Mouse (Mus musculus) midbrain, embryonic 16.5 days (tissue): ENCODE data around the gene Gm20388. TPM values are rescaled to one million over a fixed set of nuclear protein-coding genes. Genes with fewer than 3 reads are reported as not detected.
A peak's percentile ranks its signal among the peaks of the same experiment; 100 is the strongest.

ENCODE experiments used
- ATAC-seq: fragments of 200-750 bp; cut with Nextera tagmentation; 2 replicates; pipeline ENCODE4 v1.8.0; 2017; ENCODE audit warnings: moderate TSS enrichment
- H3K27ac ChIP-seq: fragments of 300-500 bp; sonication (generic); 2 replicates; pipeline ENCODE4 v1.5.1; 2014; ENCODE audit warnings: mild to moderate bottlenecking, low read length, mixed read lengths
- H3K27me3 ChIP-seq: fragments of 300-500 bp; sonication (generic); 2 replicates; pipeline ENCODE4 v1.6.1; 2014; ENCODE audit warnings: low read depth, low read length, mixed read lengths; ENCODE audit not compliant: control insufficient read depth, insufficient read depth
- H3K36me3 ChIP-seq: fragments of 300-500 bp; sonication (generic); 2 replicates; pipeline ENCODE4 v1.6.1; 2014; ENCODE audit warnings: mild to moderate bottlenecking, low read length, moderate library complexity, mixed read lengths; ENCODE audit not compliant: control insufficient read depth, insufficient read depth
- H3K4me1 ChIP-seq: fragments of 300-500 bp; sonication (generic); 2 replicates; pipeline ENCODE4 v1.6.1; 2014; ENCODE audit warnings: mild to moderate bottlenecking, low read length, mixed read lengths; ENCODE audit not compliant: control insufficient read depth, insufficient read depth
- H3K4me2 ChIP-seq: fragments of 300-500 bp; sonication (generic); 2 replicates; pipeline ENCODE4 v1.6.1; 2014; ENCODE audit warnings: mild to moderate bottlenecking, low read length, mixed read lengths
- H3K4me3 ChIP-seq: fragments of 300-500 bp; sonication (generic); 2 replicates; pipeline ENCODE4 v1.5.1; 2014; ENCODE audit warnings: low read depth, mild to moderate bottlenecking, low read length, moderate library complexity, mixed read lengths
- H3K9ac ChIP-seq: fragments of 300-500 bp; sonication (generic); 2 replicates; pipeline ENCODE4 v1.6.1; 2014; ENCODE audit warnings: low read depth, low read length, mixed read lengths
- H3K9me3 ChIP-seq: fragments of 300-500 bp; sonication (generic); replicated peaks from 2 replicates; pipeline ENCODE4 v1.6.1; 2014; ENCODE audit warnings: mild to moderate bottlenecking, low read length, mixed read lengths; ENCODE audit not compliant: control insufficient read depth, poor library complexity, severe bottlenecking
- WGBS: fragments of 180-500 bp; shearing (Covaris S2); extraction: QIAGEN DNeasy Blood & Tissue Kit; methylation state at CpG from one replicate; pipeline ENCODE4 v1.1.7; 2014; 5-methylcytosine and 5-hydroxymethylcytosine counted together
- polyA plus RNA-seq: library from polyadenylated mRNA; unstranded; fragments of >200 nt; fragmentation: Nextera tagmentation; extraction: Ambion mirVana; gene quantifications from 2 replicates; pipeline ENCODE4 v1.2.1, GENCODE M21; 2015

Gm20388 gene
- polyA plus RNA-seq, 1 experiment from 2014 or later = 7.5 TPM

DNA sequence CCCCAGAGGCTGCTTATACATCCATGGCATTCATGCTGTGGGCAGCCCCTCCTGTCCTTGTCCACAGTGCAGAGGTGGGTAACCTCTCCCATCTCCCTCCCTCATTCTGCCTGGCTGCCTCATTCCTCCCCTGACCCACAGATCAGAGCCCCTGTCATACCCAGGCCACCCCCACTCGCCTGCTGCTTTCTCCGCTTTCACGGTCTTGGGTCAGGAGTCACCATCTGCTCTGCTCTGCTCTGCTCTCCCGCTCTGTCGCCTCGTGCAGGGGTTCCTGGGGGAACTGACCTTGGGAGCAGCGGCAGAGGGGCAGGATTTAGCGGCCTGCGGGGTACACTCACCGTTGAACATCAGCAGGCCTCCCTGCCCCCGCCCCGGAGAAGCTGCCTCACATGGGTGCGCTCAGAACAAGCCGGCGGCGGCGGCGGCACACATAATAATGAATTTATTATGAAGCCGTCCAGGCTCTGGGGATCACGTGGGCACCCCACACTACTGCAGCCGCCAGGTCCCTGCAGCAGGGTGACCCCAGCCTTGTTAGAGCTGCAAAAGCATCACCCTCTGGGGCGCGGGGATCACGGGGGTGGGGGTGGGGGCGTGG, 638.8 kb downstream of the Gm20388 start:
- Histone ChIP-seq H3K36me3 (0 out of 2 replicates have a peak, but pooled peaks cover 3% of the 10 kb centered on the region), H3K27me3 (no peaks in the 10 kb centered on the region), H3K27ac (peak overlapping the region; percentile 66), H3K4me1 (peaks cover 60% of the 10 kb centered on the region), H3K4me3 (peak overlapping the region; percentile 6), H3K9me3 (no peaks in the 10 kb centered on the region), H3K9ac (peak overlapping the region; percentile 53), H3K4me2 (peak overlapping the region; percentile 53)
- ATAC-seq = peak; percentile 16; the same call in 1 of the 2 replicates
- 1% methylated on average over 25 of the region's 25 CpGs for WGBS

DNA sequence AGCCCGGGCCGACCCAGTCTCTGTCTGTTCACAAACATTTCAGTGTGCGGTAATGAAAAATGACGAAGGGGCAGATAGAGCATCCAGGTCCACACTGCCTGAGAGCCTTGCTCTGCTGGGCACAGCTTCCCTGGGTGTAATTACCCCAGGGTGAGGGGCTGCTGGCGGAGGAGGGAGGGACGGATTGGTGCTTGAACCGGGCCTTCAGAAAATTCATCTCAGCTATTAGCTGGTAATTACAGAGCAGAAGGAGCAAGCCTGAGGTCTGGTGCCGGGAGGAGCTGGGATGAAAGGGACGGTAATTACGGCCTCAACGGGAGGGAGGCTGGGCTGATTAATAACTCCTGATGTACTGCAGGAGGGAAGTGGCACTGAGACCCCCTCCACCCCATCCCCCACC, 639.3 kb downstream of the Gm20388 start:
- ATAC-seq = peak; percentile 23; the same call in 1 of the 2 replicates
- WGBS = 8% methylated on average over 11 of the region's 11 CpGs
- H3K27ac ChIP-seq = peak overlapping the region; percentile 66
- H3K4me3 ChIP-seq = peak overlapping the region; percentile 6; the same call in 1 of the 2 replicates
- 0 out of 2 replicates have a peak, but pooled peaks cover 3% of the 10 kb centered on the region for H3K36me3 ChIP-seq
- H3K27me3 ChIP-seq = no peaks in the 10 kb centered on the region
- peak overlapping the region; percentile 53 for H3K4me2 ChIP-seq
- peak overlapping the region; percentile 53 for H3K9ac ChIP-seq
- H3K4me1 ChIP-seq = peaks cover 60% of the 10 kb centered on the region
- H3K9me3 ChIP-seq = no peaks in the 10 kb centered on the region

DNA sequence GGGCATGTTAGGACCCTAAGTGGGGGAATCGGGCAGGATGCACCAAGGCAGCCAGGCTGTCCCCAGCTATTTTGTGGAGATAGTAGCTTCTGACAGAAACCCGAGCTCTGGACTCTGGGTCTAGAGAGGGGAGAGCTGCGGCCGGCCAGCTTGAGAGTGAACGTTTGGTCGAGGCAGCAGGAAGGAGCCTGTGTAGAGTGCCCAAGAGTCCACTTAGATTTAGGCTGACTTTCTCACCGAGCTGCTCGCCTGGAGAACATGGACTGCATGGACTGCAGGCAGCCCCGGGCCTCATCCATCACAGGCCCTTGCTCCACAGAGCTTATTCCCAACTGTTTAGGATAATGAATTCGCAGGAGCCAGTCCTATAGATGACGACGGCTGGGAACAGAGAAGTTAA, 639.8 kb downstream of the Gm20388 start:
- H3K4me3 ChIP-seq = no peak overlapping the region
- H3K9ac ChIP-seq = peak overlapping the region; percentile 53; the same call in 1 of the 2 replicates
- H3K27me3 ChIP-seq = no peaks in the 10 kb centered on the region
- no peak for ATAC-seq
- WGBS = 17% methylated on average over 12 of the region's 12 CpGs
- 0 out of 2 replicates have a peak, but pooled peaks cover 3% of the 10 kb centered on the region for H3K36me3 ChIP-seq
- peak overlapping the region; percentile 53 for H3K4me2 ChIP-seq
- H3K27ac ChIP-seq = peak overlapping the region; percentile 66; the same call in 1 of the 2 replicates
- H3K9me3 ChIP-seq = no peaks in the 10 kb centered on the region
- peaks cover 59% of the 10 kb centered on the region for H3K4me1 ChIP-seq

DNA sequence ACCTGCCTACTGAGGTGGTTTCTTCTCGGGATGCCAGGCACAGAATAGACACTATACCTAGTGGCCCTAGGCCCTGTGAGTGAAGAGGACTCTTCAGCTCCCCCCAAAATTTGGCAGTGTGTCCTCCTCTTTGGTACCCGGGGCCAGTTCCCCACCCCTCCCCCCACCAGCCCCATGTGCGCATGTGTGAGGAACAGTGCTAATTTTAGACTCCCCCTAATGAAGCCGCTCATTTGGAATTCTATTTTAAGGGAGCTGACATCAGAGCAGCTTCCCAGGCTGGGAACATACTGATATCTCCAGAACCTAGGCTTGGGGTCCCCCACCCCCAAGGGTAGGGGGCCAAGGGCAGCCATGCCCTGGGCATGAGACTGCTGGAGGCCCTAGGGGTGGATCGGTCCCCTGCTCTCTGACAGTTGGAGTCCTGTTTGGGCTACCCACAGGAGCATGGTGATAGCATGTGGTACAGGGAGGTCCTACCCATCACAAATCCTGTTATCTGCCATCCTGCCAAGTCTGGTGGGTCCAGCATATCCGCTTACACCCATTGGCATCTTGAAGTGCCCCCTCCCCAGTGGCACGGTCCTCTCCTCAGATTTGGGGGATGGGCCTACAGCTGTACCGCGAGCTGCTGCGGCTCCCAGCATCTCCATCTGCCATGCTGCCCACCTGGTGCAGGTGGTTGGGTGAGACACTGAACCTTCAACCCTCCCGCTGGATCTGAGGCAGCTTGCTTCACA, 640.5 kb downstream of the Gm20388 start:
- H3K36me3 ChIP-seq = 0 out of 2 replicates have a peak, but pooled peaks cover 3% of the 10 kb centered on the region
- no peaks in the 10 kb centered on the region for H3K9me3 ChIP-seq
- H3K4me3 ChIP-seq = no peak overlapping the region
- H3K4me2 ChIP-seq = 0 out of 2 replicates have a peak overlapping the region, but pooled peaks have one; percentile 6
- no peaks in the 10 kb centered on the region for H3K27me3 ChIP-seq
- peak overlapping the region; percentile 66 for H3K27ac ChIP-seq
- H3K9ac ChIP-seq = peak overlapping the region; percentile 34; the same call in 1 of the 2 replicates
- no peak for ATAC-seq
- WGBS = 68% methylated on average over 11 of the region's 11 CpGs
- peaks cover 63% of the 10 kb centered on the region for H3K4me1 ChIP-seq

DNA sequence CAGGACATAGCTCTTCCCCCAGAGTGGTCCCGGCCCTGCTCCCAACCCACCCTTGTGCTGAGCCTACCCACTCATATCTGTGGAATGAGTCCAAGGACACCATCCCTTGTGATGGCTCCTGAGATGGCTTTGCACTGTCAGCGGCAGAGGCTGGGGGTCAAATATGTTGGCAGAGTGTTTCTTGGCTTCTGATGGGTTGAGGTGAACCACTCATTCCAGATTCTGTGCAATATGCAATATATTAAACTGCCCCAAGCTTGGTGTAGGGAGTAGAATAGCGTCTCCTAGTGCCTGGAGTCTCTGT, 641.0 kb downstream of the Gm20388 start:
- no peaks in the 10 kb centered on the region for H3K9me3 ChIP-seq
- no peak overlapping the region for H3K4me3 ChIP-seq
- 0 out of 2 replicates have a peak, but pooled peaks cover 3% of the 10 kb centered on the region for H3K36me3 ChIP-seq
- no peak overlapping the region for H3K4me2 ChIP-seq
- peak overlapping the region; percentile 66 for H3K27ac ChIP-seq
- H3K9ac ChIP-seq = 0 out of 2 replicates have a peak overlapping the region, but pooled peaks have one; percentile 34
- 83% methylated on average over 3 of the region's 3 CpGs for WGBS
- no peak for ATAC-seq
- no peaks in the 10 kb centered on the region for H3K27me3 ChIP-seq
- H3K4me1 ChIP-seq = peaks cover 65% of the 10 kb centered on the region

DNA sequence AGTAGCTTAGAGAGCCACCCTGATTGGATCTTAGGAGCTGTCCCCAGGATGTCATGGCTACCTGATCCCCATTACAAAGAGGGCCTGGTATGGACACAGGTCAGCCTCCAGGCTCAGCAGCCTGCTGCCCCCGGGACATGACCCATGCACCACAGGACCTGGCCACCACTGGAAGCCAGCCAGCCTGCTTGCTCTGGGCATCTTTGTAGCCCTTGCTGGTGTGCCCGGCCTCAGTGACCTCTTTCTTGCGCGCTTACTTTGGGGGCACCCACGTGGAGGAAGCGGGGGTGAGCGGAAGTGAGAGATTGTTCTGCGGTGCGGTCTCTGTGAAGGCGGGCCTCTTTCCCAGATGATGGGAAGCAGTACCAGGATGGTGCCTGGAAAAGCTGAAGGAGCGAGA, 641.9 kb downstream of the Gm20388 start:
- Histone ChIP-seq H3K36me3 (0 out of 2 replicates have a peak, but pooled peaks cover 3% of the 10 kb centered on the region), H3K27me3 (no peaks in the 10 kb centered on the region), H3K9ac (no peak overlapping the region), H3K4me1 (peaks cover 69% of the 10 kb centered on the region), H3K4me2 (no peak overlapping the region), H3K9me3 (no peaks in the 10 kb centered on the region), H3K4me3 (no peak overlapping the region), H3K27ac (no peak overlapping the region)
- 89% methylated on average over 11 of the region's 11 CpGs for WGBS
- ATAC-seq = no peak

DNA sequence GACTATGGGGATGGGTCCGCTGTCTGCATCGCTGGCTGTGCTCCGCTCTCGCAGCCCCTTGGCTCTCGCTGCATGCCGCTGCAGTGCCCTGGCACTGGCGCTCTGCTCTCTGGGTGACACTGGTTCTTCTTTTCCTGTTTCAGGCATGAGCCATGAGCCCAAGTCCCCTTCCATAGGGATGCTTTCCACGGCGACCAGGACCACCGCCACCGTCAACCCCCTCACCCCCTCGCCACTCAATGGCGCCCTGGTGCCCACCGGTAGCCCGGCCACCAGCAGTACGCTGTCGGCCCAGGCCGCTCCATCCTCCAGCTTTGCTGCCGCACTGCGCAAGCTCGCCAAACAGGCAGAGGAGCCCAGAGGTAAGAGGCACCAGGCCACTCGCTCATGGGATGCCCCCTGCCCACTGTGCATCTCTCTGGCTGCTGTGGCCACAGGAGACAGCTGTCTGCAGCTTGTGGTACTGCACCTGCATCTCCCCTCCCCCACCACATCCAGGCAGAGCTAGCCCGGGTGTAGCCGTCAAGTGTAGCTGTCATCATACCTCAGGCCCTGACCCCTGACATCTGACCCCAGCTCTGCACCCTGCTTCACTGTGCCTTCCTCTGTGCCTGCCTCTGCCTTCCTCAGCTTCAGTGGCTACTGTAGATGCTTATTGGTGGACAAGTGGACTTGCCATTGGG, 642.9 kb downstream of the Gm20388 start:
- Histone ChIP-seq H3K4me1 (peaks cover 67% of the 10 kb centered on the region), H3K9me3 (no peaks in the 10 kb centered on the region), H3K4me2 (no peak overlapping the region), H3K36me3 (0 out of 2 replicates have a peak, but pooled peaks cover 3% of the 10 kb centered on the region), H3K9ac (no peak overlapping the region), H3K27me3 (no peaks in the 10 kb centered on the region), H3K27ac (no peak overlapping the region), H3K4me3 (no peak overlapping the region)
- no peak for ATAC-seq
- 88% methylated on average over 24 of the region's 24 CpGs for WGBS

DNA sequence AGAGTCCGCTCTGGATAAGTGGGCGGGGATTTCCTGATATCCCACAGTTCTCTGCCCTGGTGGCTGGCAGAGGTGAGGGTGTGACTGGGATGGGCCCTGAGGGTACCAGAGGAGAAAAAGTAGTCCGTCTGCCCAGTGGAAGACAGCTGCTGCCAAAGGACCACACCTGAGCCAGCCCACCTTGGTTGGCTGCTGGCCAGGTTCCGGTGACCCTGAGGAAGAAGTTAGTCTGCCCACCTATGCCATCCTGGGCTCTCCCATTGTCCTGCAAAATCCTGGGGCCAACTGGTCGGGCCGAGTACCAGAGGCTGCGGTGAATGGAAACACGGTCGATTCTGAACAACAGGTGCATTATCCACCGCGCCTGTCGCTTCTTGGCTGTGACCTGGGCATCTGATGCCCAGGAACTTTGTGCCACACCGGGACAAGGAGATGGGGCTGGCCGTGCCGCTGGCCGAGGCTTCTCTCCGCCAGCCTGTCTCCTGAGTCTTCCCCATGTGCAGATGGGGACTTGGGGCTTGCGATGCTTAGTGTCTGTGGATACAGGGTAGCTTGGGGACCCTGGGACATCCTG, 643.9 kb downstream of the Gm20388 start:
- Histone ChIP-seq H3K4me1 (peaks cover 67% of the 10 kb centered on the region), H3K4me3 (no peak overlapping the region), H3K9me3 (no peaks in the 10 kb centered on the region), H3K36me3 (0 out of 2 replicates have a peak, but pooled peaks cover 3% of the 10 kb centered on the region), H3K9ac (no peak overlapping the region), H3K27me3 (no peaks in the 10 kb centered on the region), H3K4me2 (no peak overlapping the region), H3K27ac (no peak overlapping the region)
- ATAC-seq = no peak
- 88% methylated on average over 17 of the region's 18 CpGs for WGBS
